Mouse (Mus musculus): Measurements from ENCODE around the gene Arhgap1. TPM values are rescaled to one million over a fixed set of nuclear protein-coding genes. Genes with fewer than 3 reads are reported as not detected.

Gene Arhgap1
- polyA plus RNA-seq, 1 experiment from 2014 or later, result 143 TPM

GRCm38 (mm10) chr2:91708361-91708760 lies 58.7 kb downstream of the Arhgap1 start:
- ATAC-seq, result no peak
- H3K4me1 ChIP-seq (replicated peaks), result peaks cover 7% of the 10 kb centered on the region; the same call in 1 of the 2 replicates
- H3K27ac ChIP-seq, result no peak overlapping the region
- no peaks in the 10 kb centered on the region for H3K27me3 ChIP-seq (replicated peaks)
- no peak overlapping the region for H3K4me3 ChIP-seq (replicated peaks)
- no peaks in the 10 kb centered on the region for H3K36me3 ChIP-seq
- no peaks in the 10 kb centered on the region for H3K9me3 ChIP-seq
- WGBS, result 92% methylated on average over 6 of the region's 6 CpGs
- H3K4me2 ChIP-seq (replicated peaks), result no peak overlapping the region
- H3K9ac ChIP-seq, result no peak overlapping the region

DNA sequence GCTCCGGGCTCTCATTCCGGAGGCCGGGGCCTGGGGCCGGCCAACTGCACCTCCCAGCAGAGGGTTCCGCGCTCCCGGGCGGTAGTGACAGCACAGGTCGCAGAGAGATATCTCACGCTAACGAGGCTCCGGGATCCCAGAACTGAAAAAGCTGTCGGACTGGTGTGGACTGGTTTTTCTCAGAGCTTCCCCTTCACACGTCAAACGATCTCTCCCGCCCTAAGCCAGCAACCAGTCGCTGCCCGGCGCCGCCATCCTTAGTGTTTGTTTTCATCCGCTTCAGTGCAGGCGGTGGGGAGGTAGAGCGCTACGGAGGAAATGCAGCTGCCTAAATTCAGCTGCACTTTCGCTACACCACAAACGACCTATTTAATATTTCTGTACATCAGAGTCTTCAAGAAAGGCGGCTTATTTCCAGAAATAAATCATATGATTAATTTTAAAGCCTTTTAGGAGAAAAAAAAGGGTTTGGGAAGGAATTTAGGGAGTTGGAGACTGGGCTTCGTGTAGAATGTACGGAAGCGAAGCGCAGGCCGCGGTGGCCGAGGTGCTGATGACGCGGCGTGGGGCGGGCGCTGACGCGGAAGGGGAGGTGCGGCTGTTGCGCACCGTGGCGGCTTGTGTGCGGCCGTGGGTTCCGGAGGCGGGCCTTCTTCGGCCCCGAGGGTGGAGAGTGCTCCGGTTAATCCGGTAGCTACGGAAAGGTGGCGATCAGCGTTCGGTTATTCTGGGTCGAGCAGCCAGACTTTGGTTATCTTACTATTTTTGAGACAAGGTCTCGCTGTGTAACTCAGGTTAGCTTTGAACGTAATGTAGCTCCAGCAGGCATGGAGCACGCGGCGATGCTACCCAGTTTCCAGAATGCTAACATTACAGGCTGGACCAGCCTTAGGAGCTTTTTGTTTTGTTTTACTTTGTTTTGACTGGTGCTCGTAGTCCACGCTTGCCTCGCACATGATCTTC lies 60.9 kb downstream of the Arhgap1 start, which contains the start of the genes Atg13 and Harbi1:
Gene Atg13 (minus strand): TSS at position 305 of the 963 bp plus-strand sequence.
Gene Harbi1 (plus strand): TSS at position 581 of the 963 bp plus-strand sequence.
- H3K4me1 ChIP-seq (replicated peaks), result peaks cover 7% of the 10 kb centered on the region; the same call in 1 of the 2 replicates
- peak within 1 kb of the TSS; percentile 72 for H3K4me3 ChIP-seq (replicated peaks)
- H3K9ac ChIP-seq, result peak within 1 kb of the TSS; percentile 61
- H3K4me2 ChIP-seq (replicated peaks), result peak within 1 kb of the TSS; percentile 70
- no peaks in the 10 kb centered on the region for H3K27me3 ChIP-seq (replicated peaks)
- whole genome bisulfite sequencing, result under 1% methylated on average over 66 of the region's 66 CpGs
- no peaks in the 10 kb centered on the region for H3K9me3 ChIP-seq
- peak; percentile 99 for ATAC-seq
- peak within 1 kb of the TSS; percentile 80 for H3K27ac ChIP-seq
- no peaks in the 10 kb centered on the region for H3K36me3 ChIP-seq

GRCm38 (mm10) chr2:91711256-91711925 lies 61.7 kb downstream of the Arhgap1 start:
- 2% methylated on average over 8 of the region's 8 CpGs for WGBS
- H3K4me2 ChIP-seq (replicated peaks), result peak overlapping the region; percentile 70
- H3K27me3 ChIP-seq (replicated peaks), result no peaks in the 10 kb centered on the region
- H3K9ac ChIP-seq, result peak overlapping the region; percentile 61
- no peaks in the 10 kb centered on the region for H3K36me3 ChIP-seq
- peak overlapping the region; percentile 80 for H3K27ac ChIP-seq
- peak overlapping the region; percentile 72 for H3K4me3 ChIP-seq (replicated peaks)
- no peaks in the 10 kb centered on the region for H3K9me3 ChIP-seq
- no peak for ATAC-seq
- H3K4me1 ChIP-seq (replicated peaks), result peaks cover 7% of the 10 kb centered on the region; the same call in 1 of the 2 replicates

DNA sequence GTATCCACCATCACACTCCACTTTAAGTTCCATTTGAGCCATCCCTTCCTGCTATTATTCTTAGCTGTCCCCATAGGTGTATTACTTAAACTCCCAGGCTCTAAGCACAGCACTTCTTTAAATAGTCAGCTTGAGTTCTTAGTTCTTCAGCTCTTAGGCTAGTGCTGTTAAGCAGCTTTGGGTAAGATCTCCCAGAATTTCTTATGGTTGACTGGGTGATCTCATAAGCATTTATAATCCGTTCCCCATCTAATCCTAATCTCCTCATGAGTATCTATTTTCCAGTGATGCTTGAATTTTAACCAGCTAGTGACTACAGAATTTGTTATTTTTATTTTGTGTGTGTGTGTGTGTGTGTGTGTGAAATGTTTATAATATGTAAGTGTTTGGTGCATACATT lies 65.3 kb downstream of the Arhgap1 start:
- H3K27me3 ChIP-seq (replicated peaks), result no peaks in the 10 kb centered on the region
- no peak overlapping the region for H3K9ac ChIP-seq
- 91% methylated on average over 1 of the region's 1 CpGs for WGBS

GRCm38 (mm10) chr2:91718276-91718675 lies 68.6 kb downstream of the Arhgap1 start:
- Histone ChIP-seq H3K9me3 (no peaks in the 10 kb centered on the region), H3K27me3 (replicated peaks) (no peaks in the 10 kb centered on the region), H3K27ac (no peak overlapping the region), H3K36me3 (0 out of 2 replicates have a peak, but pooled peaks cover 4% of the 10 kb centered on the region), H3K9ac (no peak overlapping the region), H3K4me3 (replicated peaks) (no peak overlapping the region), H3K4me2 (replicated peaks) (peak overlapping the region; percentile 15; the same call in 1 of the 2 replicates), H3K4me1 (replicated peaks) (no peaks in the 10 kb centered on the region)
- WGBS, result 65% methylated on average over 6 of the region's 6 CpGs
- ATAC-seq, result peak; percentile 94

More for the DNA sequence above, 65.3 kb downstream of the Arhgap1 start:
- Histone ChIP-seq H3K27ac (no peak overlapping the region), H3K9me3 (no peaks in the 10 kb centered on the region), H3K4me3 (replicated peaks) (no peak overlapping the region), H3K36me3 (no peaks in the 10 kb centered on the region), H3K4me2 (replicated peaks) (no peak overlapping the region), H3K4me1 (replicated peaks) (peaks cover 4% of the 10 kb centered on the region; the same call in 1 of the 2 replicates)
- ATAC-seq, result no peak

Other genes starting within 250 kb of the Arhgap1 start
- 36.3 and 38.6 TPM in 2 replicates for gene 1110051M20Rik, start 205.2 kb upstream of the Arhgap1 start, polyA plus RNA-seq (2015; fragmentation: Nextera tagmentation; extraction: Ambion mirVana)
- gene Lrp4, start 192.3 kb upstream of the Arhgap1 start, polyA plus RNA-seq (2015; fragmentation: Nextera tagmentation; extraction: Ambion mirVana), result 8.7 and 9.2 TPM in 2 replicates
- gene Ckap5, start 123.1 kb upstream of the Arhgap1 start, polyA plus RNA-seq (2015; fragmentation: Nextera tagmentation; extraction: Ambion mirVana), result 68.7 and 81.2 TPM in 2 replicates
- 3.4 and 7.2 TPM in 2 replicates for gene F2, start 13.4 kb upstream of the Arhgap1 start, polyA plus RNA-seq (2015; fragmentation: Nextera tagmentation; extraction: Ambion mirVana)
- gene Zfp408, start 69 bp upstream of the Arhgap1 start, polyA plus RNA-seq (2015; fragmentation: Nextera tagmentation; extraction: Ambion mirVana), result 7.8 and 8.0 TPM in 2 replicates
- 20.4 and 20.7 TPM in 2 replicates for gene Atg13, start 60.7 kb downstream of the Arhgap1 start, polyA plus RNA-seq (2015; fragmentation: Nextera tagmentation; extraction: Ambion mirVana)
- gene Harbi1, start 61.0 kb downstream of the Arhgap1 start, polyA plus RNA-seq (2015; fragmentation: Nextera tagmentation; extraction: Ambion mirVana), result 17.0 and 17.8 TPM in 2 replicates
- 12.5 and 13.7 TPM in 2 replicates for gene Ambra1, start 80.3 kb downstream of the Arhgap1 start, polyA plus RNA-seq (2015; fragmentation: Nextera tagmentation; extraction: Ambion mirVana)

Data from intestine, embryonic 15.5 days (tissue).